Mouse (Mus musculus): Measurements from ENCODE around the gene Cdh4.

GRCm38 (mm10) chr2:179567886-179568285, 125.7 kb downstream of the Cdh4 start:
- TF ChIP-seq GATA1 (IDR thresholded peaks at IDR 0.05; ENCODE audit: low read length) (no peak), TAL1 (IDR thresholded peaks at IDR 0.05; ENCODE audit: low read length) (no peak)

All from erythroblast, embryonic 14.5 days (primary cell).